ENCODE assay signal across 9 mouse cellular contexts in genomic region chr19:45472691-45473520, GRCm38 (mm10).
DNase-seq lines count a peak whose midpoint lies in the region; ATAC-seq and TF ChIP-seq lines count a peak whose summit lies in the region.
"Had no signal": no experiment of that assay in that cellular context is flagged by ENCODE, and none has a peak within 500 bp of the region (broad histone marks: within the 10 kb centered on the region; RNA-seq: fewer than 3 reads in every experiment).

No protein-coding gene starts in this region.

- 34% methylated on average over 11 of the region's 11 CpGs for WGBS in hindbrain, embryonic 15.5 days
- WGBS in hindbrain, embryonic 11.5 days = 64% methylated on average over 11 of the region's 11 CpGs
- WGBS in spleen, adult 2 months = 15% methylated on average over 11 of the region's 11 CpGs

- 0 out of 2 replicates have a peak overlapping the region, but pooled peaks have one; percentile 0 for H3K27ac ChIP-seq in hindbrain, embryonic 15.5 days (replicated peaks)
- H3K27ac ChIP-seq in hindbrain, embryonic 11.5 days (ENCODE audit: low read depth, low read length) = no peak overlapping the region
- peak overlapping the region; percentile 77 for H3K27ac ChIP-seq in spleen, adult 2 months (ENCODE audit: insufficient read depth, low read length)
- H3K27ac ChIP-seq: liver, embryonic 13.5 days had no signal

- no peak for TF ChIP-seq CTCF in spleen, adult 2 months (IDR thresholded peaks at IDR 0.05; ENCODE audit: extremely low read depth, insufficient read depth, insufficient read length, insufficient replicate concordance)

- no peak overlapping the region for H3K4me2 ChIP-seq in hindbrain, embryonic 15.5 days
- H3K4me2 ChIP-seq in hindbrain, embryonic 11.5 days (replicated peaks; ENCODE audit: low read depth, low read length) = no peak overlapping the region
- H3K4me2 ChIP-seq: liver, embryonic 13.5 days had no signal

- H3K27me3 ChIP-seq in hindbrain, embryonic 15.5 days = no peaks in the 10 kb centered on the region
- H3K27me3 ChIP-seq in hindbrain, embryonic 11.5 days (ENCODE audit: control insufficient read depth, insufficient read depth, low read length) = no peaks in the 10 kb centered on the region
- no peaks in the 10 kb centered on the region for H3K27me3 ChIP-seq in spleen, adult 2 months (ENCODE audit: control insufficient read depth, insufficient read depth, low read length)
- H3K27me3 ChIP-seq: liver, embryonic 13.5 days had no signal

- peaks cover 38% of the 10 kb centered on the region for H3K4me1 ChIP-seq in hindbrain, embryonic 15.5 days (replicated peaks)
- H3K4me1 ChIP-seq in hindbrain, embryonic 11.5 days (replicated peaks; ENCODE audit: control insufficient read depth, insufficient read depth, low read length) = no peaks in the 10 kb centered on the region
- peaks cover 6% of the 10 kb centered on the region for H3K4me1 ChIP-seq in spleen, adult 2 months (ENCODE audit: control insufficient read depth, insufficient read depth, insufficient read length)

- H3K36me3 ChIP-seq in hindbrain, embryonic 15.5 days = no peaks in the 10 kb centered on the region
- no peaks in the 10 kb centered on the region for H3K36me3 ChIP-seq in hindbrain, embryonic 11.5 days (ENCODE audit: control insufficient read depth, insufficient read depth, low read length)
- no peaks in the 10 kb centered on the region for H3K36me3 ChIP-seq in spleen, adult 2 months (ENCODE audit: control insufficient read depth, insufficient read depth, low read length)

- no peak for DNase-seq in hindbrain, embryonic 11.5 days (ENCODE audit: low spot score)
- peak; percentile 63 to 65 for DNase-seq in B cell, adult 2 months
- DNase-seq in adipocyte (ENCODE audit: low spot score) = peak; percentile 71
- DNase-seq in left cerebral cortex, adult 9 months (ENCODE audit: low spot score in 2 of 2) = peak; percentile 30 to 67
- peak; percentile 32 to 50 for DNase-seq in spleen, adult 2 months (ENCODE audit: low read depth in 1 of 2, low spot score in 2 of 2)
- no peak for DNase-seq in embryo, embryonic 10 days (ENCODE audit: low spot score)
- DNase-seq in kidney, adult 9 months = no peak
- DNase-seq: liver, embryonic 13.5 days had no signal

- no peak for TF ChIP-seq POLR2A in spleen, adult 2 months (IDR thresholded peaks at IDR 0.05; ENCODE audit: low read depth, low read length)

- no peak overlapping the region for H3K9ac ChIP-seq in hindbrain, embryonic 15.5 days
- no peak overlapping the region for H3K9ac ChIP-seq in hindbrain, embryonic 11.5 days (ENCODE audit: low read depth, low read length)
- H3K9ac ChIP-seq: liver, embryonic 13.5 days had no signal

- no peak overlapping the region for H3K4me3 ChIP-seq in hindbrain, embryonic 15.5 days
- no peak overlapping the region for H3K4me3 ChIP-seq in hindbrain, embryonic 11.5 days (ENCODE audit: low read depth, low read length)
- H3K4me3 ChIP-seq in spleen, adult 2 months (ENCODE audit: extremely low read depth, insufficient read depth, insufficient read length) = peak overlapping the region; percentile 49
- H3K4me3 ChIP-seq: liver, embryonic 13.5 days had no signal

- no peak for ATAC-seq in hindbrain, embryonic 15.5 days (ENCODE audit: low FRiP score, low read depth)
- ATAC-seq in hindbrain, embryonic 11.5 days (ENCODE audit: low FRiP score) = no peak

- H3K9me3 ChIP-seq in hindbrain, embryonic 15.5 days = no peaks in the 10 kb centered on the region
- no peaks in the 10 kb centered on the region for H3K9me3 ChIP-seq in hindbrain, embryonic 11.5 days (ENCODE audit: control insufficient read depth, low read length)
- H3K9me3 ChIP-seq: liver, embryonic 13.5 days had no signal

Comparison
In these comparisons a context has a peak if more than half of its experiments do, and no peak if none do; other contexts are left out.
1. DNase-seq: peak in B cell, adult 2 months (2 of 2), adipocyte (single experiment), left cerebral cortex, adult 9 months (2 of 2) and spleen, adult 2 months (2 of 2); none in hindbrain, embryonic 11.5 days (single experiment), embryo, embryonic 10 days (single experiment) and kidney, adult 9 months (single experiment).